Mouse (Mus musculus) common myeloid progenitor, adult 5-6 weeks (primary cell): ENCODE data around the gene Eif3k. TPM values are rescaled to one million over a fixed set of nuclear protein-coding genes. Genes with fewer than 3 reads are reported as not detected.

Source experiments
- ATAC-seq: replicated peaks from 2 replicates; pipeline ENCODE4 v1.8.0; 2016; ENCODE audit warnings: low read depth, mild to moderate bottlenecking, moderate TSS enrichment, inconsistent platforms; ENCODE audit not compliant: poor library complexity, severe bottlenecking
- total RNA-seq: library from RNA; stranded (forward); fragments of 200-1000, 187-1606 nt; gene quantifications from 2 replicates; pipeline ENCODE4 v1.2.3, GENCODE M21; 2017

Gene Eif3k
- total RNA-seq = 417 and 491 TPM in 2 replicates

DNA sequence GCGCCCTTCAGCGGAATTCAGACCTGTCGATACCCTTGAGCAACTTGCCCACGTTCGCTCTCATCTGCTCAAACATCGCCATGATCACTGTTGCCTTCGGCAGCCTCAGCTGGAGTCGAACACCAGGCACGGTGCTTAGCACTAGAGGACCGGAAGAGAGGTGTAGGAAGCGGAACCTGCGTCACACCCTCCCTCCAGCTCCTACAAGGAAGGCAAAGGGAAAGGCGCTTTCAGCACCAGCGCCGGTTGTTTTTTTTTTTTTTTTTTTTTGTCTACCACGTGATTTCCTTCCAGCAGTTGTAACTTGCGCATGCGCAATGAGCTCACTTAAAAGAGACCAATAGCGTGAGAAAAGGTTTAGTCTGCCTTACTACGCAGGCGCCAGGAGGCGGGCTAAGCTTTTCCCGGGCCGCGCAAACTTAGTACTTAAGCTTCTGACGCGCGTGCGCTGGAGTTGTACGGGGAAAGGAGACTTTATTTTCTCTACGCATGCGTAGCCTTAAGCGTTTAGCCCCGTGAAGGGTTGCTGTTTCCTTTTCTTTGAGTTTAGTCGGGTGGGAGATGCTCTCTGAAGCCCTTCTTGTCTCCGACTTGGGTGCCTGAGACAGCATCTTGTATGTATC lies at the start of gene Eif3k, which contains the start of gene Map4k1:
Gene Eif3k, minus strand, starts transcription at position 214 of the 623 bp plus-strand sequence.
Gene Map4k1, plus strand, starts transcription at position 400 of the 623 bp plus-strand sequence.
- peak; percentile 90 for ATAC-seq

DNA sequence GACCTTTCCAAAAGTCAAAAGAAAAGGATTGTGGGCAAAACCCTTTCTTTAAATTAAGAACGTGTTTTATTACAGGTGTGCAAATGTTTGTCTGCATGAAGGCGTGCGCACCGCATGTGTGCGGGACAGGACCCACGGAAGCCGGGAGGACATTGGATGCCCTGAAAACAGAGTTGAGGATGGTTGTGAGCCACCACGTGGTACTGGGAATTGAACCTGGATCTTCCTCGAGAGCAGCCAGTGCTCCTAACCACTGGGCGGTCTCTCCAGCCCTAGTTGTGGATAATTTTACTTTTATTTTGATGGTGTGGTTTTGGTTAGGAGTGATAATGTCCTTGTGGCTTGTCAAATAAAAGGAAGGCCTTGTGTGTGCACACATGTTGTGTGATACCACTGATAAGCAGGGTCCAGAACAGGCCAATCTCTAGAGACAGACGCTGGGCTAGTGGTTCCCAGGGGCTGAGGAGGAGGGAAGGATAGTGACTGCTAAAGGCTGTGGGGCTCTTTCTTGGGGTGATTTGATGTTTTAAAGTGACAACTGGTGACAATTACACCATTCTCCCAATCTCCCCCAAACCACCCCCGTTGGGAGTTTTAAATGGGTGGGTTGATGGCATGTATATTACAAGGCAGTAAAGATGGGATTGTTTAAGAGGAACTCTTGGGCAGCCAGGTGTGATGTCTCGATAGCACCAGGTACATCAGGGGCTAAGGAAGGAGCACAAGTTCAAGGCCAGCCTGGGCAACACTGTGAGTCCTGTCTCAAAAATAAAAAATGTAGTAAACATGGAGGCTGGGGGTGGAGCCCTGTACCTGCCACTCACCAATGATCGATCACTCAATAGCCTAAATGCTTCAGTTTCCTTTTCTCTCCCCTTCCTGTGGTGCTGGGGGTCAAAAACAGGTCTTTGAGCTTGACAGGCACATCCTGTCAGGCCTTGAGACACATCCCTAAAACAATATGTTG lies 48.3 kb upstream of the Eif3k start:
- ATAC-seq = peak; percentile 95

DNA sequence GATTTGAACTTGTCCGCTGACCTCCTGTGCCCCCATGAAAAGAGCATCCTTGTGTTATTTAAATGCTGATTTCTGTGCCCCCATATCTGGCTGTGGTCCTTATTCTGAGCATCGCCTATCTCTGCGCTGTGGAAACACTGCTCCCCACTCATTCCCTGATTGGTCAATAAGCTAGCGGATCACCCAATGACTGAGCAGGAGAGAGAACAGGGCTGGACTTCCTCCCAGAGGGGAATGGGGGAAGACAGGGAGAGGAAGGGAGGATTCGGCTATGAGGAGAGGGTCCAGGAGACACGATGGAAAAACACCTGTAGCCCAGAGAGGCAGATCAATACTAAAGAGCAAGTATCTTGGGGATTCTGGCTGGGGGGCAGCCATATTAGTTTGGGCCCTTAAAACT lies 47.1 kb upstream of the Eif3k start:
- no peak for ATAC-seq

DNA sequence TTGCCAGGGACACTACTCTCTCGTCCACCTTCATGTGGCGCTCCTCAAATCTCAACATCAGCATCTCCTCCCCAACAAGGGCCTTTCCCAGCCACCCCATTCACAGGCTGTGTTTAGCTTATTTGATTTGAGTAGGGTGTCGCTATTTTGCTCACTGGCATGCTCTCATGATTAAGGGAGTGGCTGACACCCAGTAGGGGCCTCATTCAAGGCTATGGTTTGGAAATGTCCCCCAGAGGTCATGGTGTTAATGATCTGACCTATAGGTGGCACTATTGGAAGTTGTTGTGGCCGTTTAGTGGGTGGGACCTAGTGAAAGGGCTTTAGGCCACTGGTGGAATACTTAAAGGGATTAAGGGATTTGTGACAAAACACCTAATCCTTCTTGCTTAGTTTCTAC lies 45.1 kb upstream of the Eif3k start:
- ATAC-seq = no peak

DNA sequence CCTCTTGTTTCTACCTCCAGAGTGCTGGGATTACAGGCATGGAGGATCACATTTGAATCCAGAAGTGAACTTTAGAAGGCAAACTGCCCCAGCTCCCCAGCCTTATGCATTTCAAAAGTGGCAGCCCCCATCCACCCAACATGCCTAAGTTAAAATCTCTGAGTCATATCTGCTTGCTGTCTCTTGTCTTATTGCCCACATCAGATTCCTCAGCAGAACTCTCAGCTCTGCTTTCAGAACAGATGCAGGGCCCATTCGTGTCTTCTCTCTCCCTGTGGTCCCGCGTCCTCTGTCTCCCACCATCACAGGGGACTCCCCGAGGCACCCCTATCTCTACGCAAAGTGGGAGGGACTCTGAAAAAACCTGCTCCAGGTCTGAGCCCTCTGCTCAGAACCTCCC lies 44.5 kb upstream of the Eif3k start:
- ATAC-seq = no peak

DNA sequence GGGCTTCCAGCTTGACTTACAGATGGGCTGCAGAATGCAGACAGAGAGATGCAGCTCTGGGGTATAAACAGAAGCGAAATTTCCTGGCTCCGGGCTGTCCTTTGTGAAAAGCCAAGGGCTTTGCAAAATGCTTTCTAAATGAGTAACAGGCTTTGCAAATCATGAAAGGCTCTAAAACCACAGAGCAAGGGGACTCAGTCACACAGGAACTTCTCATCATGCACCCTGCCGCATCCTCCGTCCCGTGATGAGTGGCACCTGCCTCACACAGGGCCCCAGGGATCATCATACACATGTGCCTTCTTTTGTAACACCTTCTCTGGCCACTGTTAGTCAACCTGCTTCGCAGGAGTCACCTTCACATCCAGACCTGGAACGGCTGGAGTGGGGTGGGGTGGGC lies 43.9 kb upstream of the Eif3k start:
- no peak for ATAC-seq

DNA sequence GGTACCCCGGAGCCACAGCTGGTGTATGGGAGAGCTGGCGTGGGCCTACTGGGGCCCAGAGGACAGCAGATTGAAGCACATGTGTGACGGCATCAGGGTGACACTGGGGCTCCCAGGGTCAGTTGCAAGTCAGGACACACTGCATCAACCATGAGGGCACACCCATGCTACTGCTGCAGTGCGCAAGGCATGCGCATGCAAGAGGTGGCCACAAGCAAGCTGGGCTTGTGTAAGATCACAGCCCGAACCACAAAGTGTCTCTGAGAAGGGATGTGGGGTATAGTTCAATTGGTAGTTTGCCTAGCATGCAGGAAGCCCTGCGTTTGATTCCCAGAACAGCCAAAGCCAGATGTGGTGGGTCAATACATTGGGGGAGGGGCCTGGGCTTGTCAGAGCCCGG lies 41.9 kb upstream of the Eif3k start:
- no peak for ATAC-seq

DNA sequence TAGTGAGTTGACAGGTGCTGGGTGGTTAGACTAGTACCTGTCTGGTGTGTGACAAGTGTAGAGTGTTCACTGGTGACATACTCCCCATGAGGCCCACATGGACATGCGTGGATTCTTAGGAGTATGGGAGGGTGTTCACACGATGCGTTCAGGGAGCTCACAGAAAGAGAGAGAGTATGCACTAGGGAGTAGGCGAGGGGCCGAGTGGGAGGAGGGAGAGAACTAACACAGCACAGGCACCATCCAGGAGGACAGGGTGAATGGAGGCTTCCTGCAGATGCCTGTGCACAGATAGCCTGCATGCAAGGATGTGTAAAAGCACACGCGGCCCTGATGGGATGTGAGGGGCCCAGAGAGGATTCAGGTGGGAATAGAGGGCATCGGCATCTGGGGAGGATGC lies 40.8 kb upstream of the Eif3k start:
- no peak for ATAC-seq

DNA sequence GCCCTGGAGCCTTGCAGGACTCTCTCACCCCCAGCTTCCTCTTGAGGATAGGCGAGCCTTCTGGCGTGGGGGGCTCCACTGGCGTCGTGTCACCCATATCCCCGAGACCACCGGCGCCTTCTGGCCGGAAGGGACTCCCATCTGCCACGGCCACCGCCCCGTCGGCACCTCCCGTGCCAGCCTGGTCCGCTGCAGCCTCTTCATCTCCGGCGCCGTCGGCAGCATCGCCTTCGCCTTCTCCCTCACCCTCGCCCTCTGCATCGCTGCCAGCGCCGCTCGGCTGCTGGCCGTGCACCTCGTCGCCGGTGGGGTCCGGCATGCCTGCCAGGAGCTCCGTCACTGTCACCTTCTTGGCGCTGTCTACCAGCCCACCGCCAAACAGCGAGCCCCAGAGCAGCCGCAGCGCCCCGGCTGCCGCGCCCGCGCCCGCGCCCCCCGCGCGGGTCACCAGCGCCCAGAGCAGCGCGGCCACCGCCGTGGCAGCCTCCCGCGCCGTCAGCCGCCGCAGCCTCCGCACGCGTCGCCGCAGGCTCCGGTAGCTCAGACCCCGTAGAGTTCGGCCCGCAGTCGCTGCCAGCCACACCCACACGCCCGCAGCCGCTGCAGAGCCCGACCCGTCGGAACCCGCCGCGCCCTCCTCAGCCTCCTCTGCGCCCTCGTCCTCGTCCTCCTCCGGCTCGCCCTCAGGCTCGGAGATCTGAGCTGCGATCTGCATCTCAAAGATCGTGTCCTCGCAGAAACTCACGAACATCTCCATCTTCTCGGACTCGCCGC lies 38.0 kb upstream of the Eif3k start:
- 0 out of 2 replicates have a peak, but pooled peaks have one; percentile 39 for ATAC-seq

DNA sequence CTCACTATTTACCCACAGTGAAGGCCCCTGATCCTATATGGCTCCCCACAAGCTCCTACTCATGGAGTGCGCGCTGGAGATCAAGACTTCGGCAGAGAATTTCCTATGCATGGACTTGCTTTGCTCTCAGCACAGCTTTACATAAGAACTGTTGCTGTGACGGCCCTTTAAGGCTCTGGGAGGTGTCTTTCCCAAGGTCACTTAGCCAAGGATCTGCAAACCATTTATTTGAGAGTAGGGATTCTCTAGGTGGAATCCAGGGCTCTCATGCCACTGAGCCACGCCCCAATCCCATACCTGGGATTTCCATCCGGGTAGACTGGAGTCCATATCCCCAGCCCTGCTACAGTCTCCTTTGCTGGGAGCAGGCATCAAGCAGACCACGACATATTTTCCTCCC lies 35.6 kb upstream of the Eif3k start:
- no peak for ATAC-seq

DNA sequence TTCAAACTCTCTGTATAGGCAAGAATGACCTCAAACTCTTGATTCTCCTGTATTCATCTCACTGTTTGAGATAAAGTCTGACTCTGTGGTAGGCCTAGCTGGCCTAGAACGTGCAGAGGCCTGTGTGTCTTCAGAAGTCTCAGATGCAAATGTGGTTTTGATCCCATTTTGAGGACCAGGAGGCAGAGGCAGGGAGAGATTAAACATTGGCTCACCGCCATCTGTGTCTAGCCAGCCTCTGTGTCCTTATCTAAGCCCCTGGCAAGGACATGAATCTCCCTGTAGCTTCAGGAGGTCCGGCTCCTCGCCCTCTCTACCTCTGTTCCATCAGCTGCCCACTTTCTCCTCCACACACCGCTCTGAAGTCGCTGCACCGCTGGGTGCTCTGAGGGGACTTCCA lies 34.8 kb upstream of the Eif3k start:
- no peak for ATAC-seq

DNA sequence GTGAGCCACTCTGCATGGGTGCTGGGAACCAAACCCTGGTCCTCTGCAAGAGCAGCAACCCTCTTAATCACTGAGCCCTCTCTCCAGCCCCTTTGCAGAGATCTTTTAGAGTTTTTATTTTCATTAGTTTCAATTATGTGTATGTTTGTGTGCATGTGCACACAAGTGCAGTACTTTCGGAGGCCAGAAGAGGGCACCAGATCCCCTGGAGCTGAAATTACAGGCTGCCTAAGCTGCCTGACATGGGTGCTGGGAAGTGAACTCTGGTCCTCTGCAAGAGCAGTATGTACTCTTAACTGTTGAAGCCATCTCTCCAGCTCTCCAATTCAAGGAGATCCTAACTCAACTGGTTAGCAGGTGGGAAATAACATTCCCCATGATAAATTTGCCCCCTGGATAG lies 33.3 kb upstream of the Eif3k start:
- no peak for ATAC-seq

DNA sequence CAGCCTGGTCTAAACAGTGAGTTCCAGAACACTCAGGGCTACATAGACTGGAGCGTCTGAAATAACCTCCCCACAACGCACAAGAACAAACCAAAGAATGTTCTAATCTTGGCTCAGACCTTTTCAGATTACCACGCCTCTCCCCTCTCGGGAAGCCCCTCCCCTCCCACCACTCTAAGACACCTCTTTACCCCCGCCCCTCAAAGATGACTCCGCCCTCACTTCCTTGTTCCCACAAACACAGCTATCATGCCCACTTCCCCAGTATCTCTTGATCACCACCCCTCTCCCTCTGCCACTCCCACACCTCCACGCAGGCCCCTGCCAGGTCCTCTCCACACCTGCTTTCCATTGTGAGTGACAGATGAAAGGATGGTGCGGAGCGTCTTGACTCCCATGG lies 27.1 kb upstream of the Eif3k start:
- peak; percentile 61 for ATAC-seq

DNA sequence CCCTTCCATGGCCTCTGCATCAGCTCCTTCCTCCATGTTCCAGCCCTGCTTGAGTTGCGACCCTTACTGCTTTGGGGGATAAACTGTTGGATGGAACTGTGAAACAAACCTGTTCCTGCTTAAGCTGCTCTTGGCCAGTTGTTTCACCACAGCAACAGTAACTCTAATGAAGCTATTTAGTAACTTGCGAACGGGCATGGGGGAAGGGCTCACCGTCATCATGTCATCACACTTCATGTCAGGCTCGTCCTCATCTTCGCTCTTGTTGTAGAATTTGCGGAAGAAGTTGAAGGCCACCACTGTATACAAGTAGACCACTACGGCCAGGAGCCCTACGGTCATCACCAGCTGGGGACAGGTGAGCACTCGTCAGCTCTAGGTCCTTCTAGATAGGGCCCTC lies 26.5 kb upstream of the Eif3k start:
- no peak for ATAC-seq

DNA sequence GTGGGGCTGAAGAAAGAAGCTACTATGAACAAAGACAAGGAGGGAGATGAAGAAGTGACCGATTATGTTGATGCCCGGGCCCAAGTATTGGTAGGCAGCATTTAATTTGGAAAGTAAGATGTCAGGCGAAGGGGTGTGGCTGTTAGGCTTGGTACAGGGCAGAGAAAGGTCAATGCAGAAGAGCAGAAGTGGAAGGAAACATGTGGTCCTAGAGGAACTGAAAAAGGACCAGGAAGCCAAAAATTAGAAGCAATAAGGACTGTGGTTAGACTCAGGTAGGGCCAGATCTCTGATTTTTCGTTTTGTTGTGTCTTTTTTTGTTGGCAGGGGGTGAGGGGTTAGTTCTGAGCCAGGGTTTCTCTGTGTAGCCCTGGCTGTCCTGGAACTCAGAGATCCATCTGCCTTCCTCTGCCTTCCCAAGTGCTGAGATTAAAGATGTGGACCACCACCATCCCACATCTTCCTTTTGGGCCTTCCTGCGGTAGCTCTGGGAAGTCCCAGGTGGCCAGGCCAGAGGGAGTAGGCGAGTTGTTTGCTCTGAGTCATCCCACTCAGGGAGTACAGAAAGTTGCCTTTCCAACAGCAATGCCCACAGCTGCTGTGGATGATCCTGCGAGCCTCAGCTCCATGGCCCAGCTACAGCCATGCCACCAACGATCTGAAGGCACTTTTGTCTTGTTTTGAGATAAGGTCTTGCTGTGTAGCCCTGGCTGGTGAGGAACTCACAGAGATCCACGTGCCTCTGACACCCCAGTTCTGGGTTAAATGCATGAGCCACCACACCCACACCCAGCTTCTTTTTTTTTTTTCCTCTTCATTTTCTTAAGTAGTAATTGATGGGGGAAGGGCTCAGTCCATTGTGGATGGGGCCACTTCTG lies 25.8 kb upstream of the Eif3k start:
- peak; percentile 42 for ATAC-seq

DNA sequence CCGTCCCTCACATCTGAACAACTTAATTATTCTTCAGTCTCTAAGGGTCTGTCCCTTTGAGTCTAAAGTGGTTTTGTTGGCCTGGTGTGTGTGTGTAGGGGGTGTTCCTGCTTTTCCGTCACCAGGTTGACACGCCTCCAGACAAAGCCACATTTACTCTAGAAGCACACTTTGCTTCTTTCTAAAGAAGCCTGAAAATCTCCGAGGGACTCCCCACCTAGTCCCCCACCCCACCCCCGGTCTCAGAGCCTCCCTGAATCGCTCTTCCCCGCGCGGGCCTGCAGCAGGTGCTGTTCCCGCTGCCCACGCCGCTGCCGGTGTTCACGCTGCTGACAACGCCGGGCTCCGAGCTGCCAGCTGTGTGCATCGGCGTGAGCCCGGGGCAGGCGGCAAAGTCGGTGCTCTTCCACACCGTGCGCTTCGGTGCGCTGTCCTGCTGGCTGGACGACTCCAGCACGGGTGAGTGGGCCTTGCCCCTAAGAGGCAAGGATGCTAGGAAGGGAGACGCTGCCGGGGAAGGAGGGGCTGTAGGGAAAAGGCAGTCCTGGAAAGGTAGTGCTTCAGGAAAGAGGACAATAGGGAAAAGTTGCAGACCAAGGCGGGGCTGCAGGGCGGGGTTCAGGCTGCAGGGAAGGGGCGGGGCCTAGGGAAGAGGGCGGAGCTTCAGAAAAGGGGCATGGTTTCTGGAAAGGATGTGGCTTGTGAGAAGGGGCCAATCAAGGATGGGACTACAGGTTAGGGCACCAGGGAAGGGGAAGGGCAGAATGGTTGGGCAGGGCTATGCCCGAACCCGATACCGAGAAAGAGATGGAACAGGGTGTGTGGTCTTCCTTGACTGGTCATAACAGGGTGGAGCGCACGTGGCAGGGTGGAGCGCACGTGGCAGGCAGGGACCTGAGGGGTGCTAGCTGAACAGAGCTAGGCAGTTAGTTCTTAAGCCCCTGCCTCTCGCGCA lies 19.3 kb upstream of the Eif3k start:
- peak; percentile 96 for ATAC-seq

DNA sequence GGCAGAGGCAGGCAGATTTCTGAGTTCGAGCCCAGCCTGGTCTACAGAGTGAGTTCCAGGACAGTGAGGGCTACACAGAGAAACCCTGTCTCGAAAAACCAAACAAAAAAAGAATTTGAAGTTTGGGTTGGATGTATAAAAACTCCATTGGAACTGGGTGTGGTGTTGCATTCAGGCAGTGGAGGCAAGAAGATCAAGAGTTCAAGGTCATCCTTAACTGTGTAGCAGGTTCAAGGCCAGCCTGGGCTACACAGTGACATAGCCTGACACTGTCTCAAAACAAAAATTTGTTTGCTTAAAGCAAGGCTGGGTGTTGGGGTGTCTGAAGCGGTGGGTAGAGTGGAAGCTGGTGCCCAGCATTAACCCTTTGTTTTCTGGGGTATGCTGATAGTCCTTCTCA lies 11.7 kb upstream of the Eif3k start:
- no peak for ATAC-seq

DNA sequence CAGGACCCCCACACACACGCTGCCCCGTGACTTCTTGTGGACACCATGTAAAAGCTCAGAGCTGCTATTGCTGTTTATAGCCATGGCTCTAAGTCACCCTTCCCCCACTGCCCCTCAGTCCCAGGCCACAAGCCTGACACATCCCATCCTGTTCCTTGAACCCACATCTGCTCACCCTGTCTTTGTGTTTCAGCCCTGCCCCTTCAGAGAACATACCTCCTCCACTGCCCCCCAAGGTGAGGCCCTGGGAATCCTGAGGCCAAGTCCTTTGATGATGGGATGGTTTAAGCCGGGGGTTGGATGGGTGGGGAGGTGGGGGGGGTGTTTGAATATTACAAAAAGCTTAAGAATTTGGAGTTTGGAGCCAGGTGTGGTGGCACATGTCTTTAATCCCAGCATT lies 11.3 kb upstream of the Eif3k start:
- ATAC-seq = no peak

DNA sequence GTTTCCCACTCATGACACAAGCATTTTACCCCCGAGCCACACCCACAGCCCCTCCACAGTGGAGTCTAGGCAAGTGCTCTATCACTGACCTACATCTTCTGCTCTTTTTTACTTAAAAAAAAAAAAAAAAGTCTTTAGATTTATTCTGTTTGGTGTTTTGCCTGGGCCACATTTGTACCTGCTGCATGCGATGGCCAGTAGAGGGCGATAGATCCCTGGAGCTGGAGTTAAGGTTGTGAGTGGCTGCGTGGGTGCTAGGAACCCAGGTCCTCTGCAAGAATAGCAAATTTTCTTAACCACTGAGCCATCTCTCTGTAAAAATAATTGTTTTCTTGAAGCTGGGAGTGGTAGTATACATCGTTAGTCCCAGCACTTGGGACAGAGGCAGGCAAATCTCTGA lies 10.0 kb upstream of the Eif3k start:
- no peak for ATAC-seq
